Mouse (Mus musculus): Measurements from ENCODE around the gene Hmgb3. TPM values are rescaled to one million over a fixed set of nuclear protein-coding genes. Genes with fewer than 3 reads are reported as not detected.
A peak's percentile ranks its signal among the peaks of the same experiment; 100 is the strongest.

The Hmgb3 gene
- polyA plus RNA-seq, 1 experiment from 2014 or later: 622 TPM

DNA sequence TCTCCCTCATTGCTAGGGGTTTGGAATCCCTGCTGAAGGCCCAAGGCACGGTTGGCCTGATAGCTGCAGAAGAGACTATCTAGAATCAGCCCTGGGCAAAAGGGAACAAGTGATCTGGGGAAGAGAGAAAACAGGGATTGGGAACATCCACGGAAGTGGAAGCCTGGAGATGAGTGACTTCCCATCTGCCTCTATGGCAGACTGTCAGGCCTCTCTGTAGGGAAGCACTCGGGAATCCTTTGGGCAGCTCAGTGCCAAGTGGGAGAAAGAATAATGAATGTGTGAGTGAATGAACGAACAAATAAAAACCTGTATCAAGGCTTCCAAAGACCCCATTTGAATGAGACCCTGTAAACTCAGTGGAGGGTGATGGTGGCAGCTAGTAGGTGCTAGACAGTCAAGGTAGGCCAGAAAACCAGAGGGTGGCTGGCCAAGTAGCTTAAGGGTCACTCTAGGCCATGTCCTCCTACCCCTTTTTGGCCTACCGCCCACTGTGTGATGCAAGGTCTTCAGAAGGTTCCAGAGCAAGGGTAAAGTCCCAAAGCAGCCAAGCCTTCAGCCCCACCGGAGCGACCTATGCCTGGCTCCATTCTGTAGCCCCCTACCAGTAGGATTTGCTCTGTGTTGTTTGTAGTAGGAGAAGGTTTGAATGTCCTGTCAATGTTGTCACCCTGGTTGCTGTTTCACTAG is 14.8 kb upstream of the Hmgb3 start:
- Histone ChIP-seq H3K27me3 (ENCODE audit: insufficient read depth, poor library complexity, severe bottlenecking) (0 out of 2 replicates have a peak, but pooled peaks cover 3% of the 10 kb centered on the region), H3K27ac (no peak overlapping the region), H3K4me1 (replicated peaks) (no peaks in the 10 kb centered on the region), H3K4me3 (no peak overlapping the region), H3K9me3 (no peaks in the 10 kb centered on the region), H3K36me3 (no peaks in the 10 kb centered on the region)
- 75% methylated on average over 7 of the region's 7 CpGs for WGBS
- DNase-seq (ENCODE audit: low spot score): no peak

GRCm38 (mm10) chrX:71544731-71545130 is 11.0 kb upstream of the Hmgb3 start:
- no peaks in the 10 kb centered on the region for H3K4me1 ChIP-seq (replicated peaks)
- H3K9me3 ChIP-seq: no peaks in the 10 kb centered on the region
- H3K27ac ChIP-seq: no peak overlapping the region
- H3K27me3 ChIP-seq (ENCODE audit: insufficient read depth, poor library complexity, severe bottlenecking): no peaks in the 10 kb centered on the region
- DNase-seq (ENCODE audit: low spot score): no peak
- H3K36me3 ChIP-seq: no peaks in the 10 kb centered on the region
- WGBS: 68% methylated on average over 5 of the region's 5 CpGs
- H3K4me3 ChIP-seq: no peak overlapping the region

DNA sequence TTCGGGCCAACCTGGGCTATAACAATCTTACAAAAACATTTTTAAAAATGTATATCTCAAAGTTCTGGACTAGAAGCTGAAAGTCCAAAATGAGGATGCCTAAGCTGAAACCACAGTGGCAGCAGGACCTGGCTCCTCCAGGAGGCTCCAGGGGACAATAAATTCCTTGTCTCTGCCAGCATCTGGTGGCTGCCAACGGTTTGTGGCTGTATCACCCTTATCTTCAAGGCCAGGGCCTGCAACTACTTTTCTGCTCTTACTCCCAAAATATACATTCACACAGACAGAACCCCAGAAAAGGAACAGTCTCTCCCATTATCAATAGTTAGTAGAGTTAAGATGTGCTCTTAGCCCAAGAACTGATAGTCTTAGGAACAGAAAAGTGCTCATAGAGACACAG is 10.6 kb upstream of the Hmgb3 start:
- H3K4me1 ChIP-seq (replicated peaks): no peaks in the 10 kb centered on the region
- 79% methylated on average over 2 of the region's 2 CpGs for WGBS
- no peak for DNase-seq (ENCODE audit: low spot score)
- no peak overlapping the region for H3K4me3 ChIP-seq
- no peak overlapping the region for H3K27ac ChIP-seq
- no peaks in the 10 kb centered on the region for H3K27me3 ChIP-seq (ENCODE audit: insufficient read depth, poor library complexity, severe bottlenecking)
- no peaks in the 10 kb centered on the region for H3K9me3 ChIP-seq
- H3K36me3 ChIP-seq: no peaks in the 10 kb centered on the region

GRCm38 (mm10) chrX:71556115-71556941 is 610 bp downstream of the Hmgb3 start:
- H3K27me3 ChIP-seq (ENCODE audit: insufficient read depth, poor library complexity, severe bottlenecking): no peaks in the 10 kb centered on the region
- DNase-seq (ENCODE audit: low spot score): peak; percentile 41
- peak overlapping the region; percentile 77 for H3K4me3 ChIP-seq
- no peaks in the 10 kb centered on the region; the same call in 1 of the 2 replicates for H3K4me1 ChIP-seq (replicated peaks)
- peaks cover 24% of the 10 kb centered on the region for H3K36me3 ChIP-seq
- WGBS: 26% methylated on average over 88 of the region's 112 CpGs
- peaks cover 8% of the 10 kb centered on the region; the same call in 1 of the 2 replicates for H3K9me3 ChIP-seq
- H3K27ac ChIP-seq: peak overlapping the region; percentile 98

DNA sequence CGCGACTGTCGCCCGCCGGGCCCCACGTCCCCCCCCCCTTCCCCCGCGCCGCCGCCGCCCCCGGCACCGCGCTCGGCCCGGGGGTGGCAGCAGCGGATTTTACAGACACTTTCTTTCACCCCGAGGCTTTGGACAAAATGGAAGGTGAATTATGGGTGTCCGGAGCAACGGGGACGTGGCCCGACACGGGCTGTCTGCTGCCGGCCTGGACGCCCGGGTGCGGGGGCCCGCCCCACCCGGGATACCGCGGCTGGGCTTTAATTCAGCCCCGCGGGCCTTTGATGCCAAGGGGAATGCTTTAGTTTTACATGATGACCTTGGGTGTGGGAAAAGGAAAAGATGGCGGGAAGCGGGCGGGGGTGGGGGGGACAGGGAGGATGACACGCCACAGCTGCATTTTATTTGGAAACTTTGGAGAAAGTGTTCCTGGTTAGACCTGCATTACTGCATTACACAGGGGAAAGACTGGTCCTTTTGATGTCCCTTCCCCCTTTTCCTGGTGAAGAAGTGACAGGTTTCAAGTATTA is 1.3 kb downstream of the Hmgb3 start:
- Histone ChIP-seq H3K27me3 (ENCODE audit: insufficient read depth, poor library complexity, severe bottlenecking) (no peaks in the 10 kb centered on the region), H3K36me3 (peaks cover 31% of the 10 kb centered on the region), H3K9me3 (peaks cover 8% of the 10 kb centered on the region; the same call in 1 of the 2 replicates), H3K4me3 (peak overlapping the region; percentile 77), H3K4me1 (replicated peaks) (no peaks in the 10 kb centered on the region; the same call in 1 of the 2 replicates), H3K27ac (peak overlapping the region; percentile 98)
- DNase-seq (ENCODE audit: low spot score): peak; percentile 14
- 6% methylated on average over 33 of the region's 37 CpGs for WGBS

GRCm38 (mm10) chrX:71559336-71559735 is 3.6 kb downstream of the Hmgb3 start:
- no peaks in the 10 kb centered on the region for H3K27me3 ChIP-seq (ENCODE audit: insufficient read depth, poor library complexity, severe bottlenecking)
- H3K9me3 ChIP-seq: peaks cover 8% of the 10 kb centered on the region; the same call in 1 of the 2 replicates
- no peak for DNase-seq (ENCODE audit: low spot score)
- H3K27ac ChIP-seq: no peak overlapping the region
- 91% methylated on average over 2 of the region's 2 CpGs for WGBS
- H3K4me3 ChIP-seq: no peak overlapping the region
- H3K4me1 ChIP-seq (replicated peaks): no peaks in the 10 kb centered on the region; the same call in 1 of the 2 replicates
- peaks cover 35% of the 10 kb centered on the region for H3K36me3 ChIP-seq

GRCm38 (mm10) chrX:71560796-71561195 is 5.1 kb downstream of the Hmgb3 start:
- Histone ChIP-seq H3K27ac (no peak overlapping the region), H3K27me3 (ENCODE audit: insufficient read depth, poor library complexity, severe bottlenecking) (no peaks in the 10 kb centered on the region), H3K4me1 (replicated peaks) (no peaks in the 10 kb centered on the region), H3K9me3 (peaks cover 3% of the 10 kb centered on the region; the same call in 1 of the 2 replicates), H3K4me3 (no peak overlapping the region), H3K36me3 (peaks cover 35% of the 10 kb centered on the region)
- 95% methylated on average over 1 of the region's 1 CpGs for WGBS
- no peak for DNase-seq (ENCODE audit: low spot score)

DNA sequence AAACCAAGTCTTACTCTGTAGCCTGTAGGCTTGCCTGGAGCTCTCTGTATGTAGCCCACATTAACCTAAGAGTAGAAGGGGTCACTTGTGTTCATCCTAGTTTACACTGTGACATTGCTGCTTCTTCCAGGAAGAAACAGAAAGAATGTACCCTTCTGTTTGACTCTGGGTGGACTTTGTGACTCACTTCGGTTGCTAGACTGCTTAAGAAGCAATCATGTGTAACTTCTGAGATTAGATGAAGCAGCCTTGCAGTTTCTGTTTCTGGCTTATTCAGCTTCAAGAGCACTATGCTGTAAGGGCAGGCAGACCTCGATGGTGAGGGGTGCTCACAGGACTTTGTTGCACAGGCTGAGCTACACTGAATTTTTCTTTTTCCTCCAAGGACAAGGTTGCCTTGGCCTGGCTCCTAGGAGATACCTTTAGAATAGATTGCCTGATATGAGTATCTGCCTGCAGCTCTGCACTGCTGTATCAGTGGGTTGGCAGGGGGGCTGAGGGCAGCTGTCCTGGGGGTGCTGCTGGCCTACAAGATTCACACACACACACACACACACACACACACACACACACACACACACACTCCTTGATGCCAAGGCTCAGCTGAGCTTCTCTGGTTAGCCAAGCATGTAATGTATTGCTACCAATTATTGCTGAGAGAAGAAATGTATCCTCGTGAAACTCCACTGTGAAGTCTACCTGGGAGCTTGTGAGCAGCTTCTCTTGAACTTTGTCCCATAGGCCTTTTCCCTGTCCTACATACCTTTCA is 17.6 kb downstream of the Hmgb3 start:
- Histone ChIP-seq H3K4me1 (replicated peaks) (no peaks in the 10 kb centered on the region), H3K27me3 (ENCODE audit: insufficient read depth, poor library complexity, severe bottlenecking) (no peaks in the 10 kb centered on the region), H3K4me3 (no peak overlapping the region), H3K27ac (no peak overlapping the region), H3K36me3 (no peaks in the 10 kb centered on the region), H3K9me3 (no peaks in the 10 kb centered on the region)
- DNase-seq (ENCODE audit: low spot score): no peak
- 81% methylated on average over 3 of the region's 3 CpGs for WGBS

- H3K9me3 ChIP-seq: no peaks in the 10 kb centered on the region
- H3K27me3 ChIP-seq (ENCODE audit: insufficient read depth, poor library complexity, severe bottlenecking): no peaks in the 10 kb centered on the region
- H3K36me3 ChIP-seq: no peaks in the 10 kb centered on the region
- H3K4me1 ChIP-seq (replicated peaks): no peaks in the 10 kb centered on the region
- 60% methylated on average over 2 of the region's 2 CpGs for WGBS
- H3K27ac ChIP-seq: no peak overlapping the region
- DNase-seq (ENCODE audit: low spot score): no peak
- no peak overlapping the region for H3K4me3 ChIP-seq
These were observed 19.8 kb downstream of the Hmgb3 start for GRCm38 (mm10) chrX:71575550-71575949.

GRCm38 (mm10) chrX:71589181-71589580 is 33.5 kb downstream of the Hmgb3 start:
- no peaks in the 10 kb centered on the region for H3K36me3 ChIP-seq
- DNase-seq (ENCODE audit: low spot score): no peak
- no peak overlapping the region for H3K27ac ChIP-seq
- H3K9me3 ChIP-seq: no peaks in the 10 kb centered on the region
- no peaks in the 10 kb centered on the region for H3K27me3 ChIP-seq (ENCODE audit: insufficient read depth, poor library complexity, severe bottlenecking)
- no peak overlapping the region for H3K4me3 ChIP-seq
- no peaks in the 10 kb centered on the region for H3K4me1 ChIP-seq (replicated peaks)
- WGBS: 68% methylated on average over 1 of the region's 1 CpGs

DNA sequence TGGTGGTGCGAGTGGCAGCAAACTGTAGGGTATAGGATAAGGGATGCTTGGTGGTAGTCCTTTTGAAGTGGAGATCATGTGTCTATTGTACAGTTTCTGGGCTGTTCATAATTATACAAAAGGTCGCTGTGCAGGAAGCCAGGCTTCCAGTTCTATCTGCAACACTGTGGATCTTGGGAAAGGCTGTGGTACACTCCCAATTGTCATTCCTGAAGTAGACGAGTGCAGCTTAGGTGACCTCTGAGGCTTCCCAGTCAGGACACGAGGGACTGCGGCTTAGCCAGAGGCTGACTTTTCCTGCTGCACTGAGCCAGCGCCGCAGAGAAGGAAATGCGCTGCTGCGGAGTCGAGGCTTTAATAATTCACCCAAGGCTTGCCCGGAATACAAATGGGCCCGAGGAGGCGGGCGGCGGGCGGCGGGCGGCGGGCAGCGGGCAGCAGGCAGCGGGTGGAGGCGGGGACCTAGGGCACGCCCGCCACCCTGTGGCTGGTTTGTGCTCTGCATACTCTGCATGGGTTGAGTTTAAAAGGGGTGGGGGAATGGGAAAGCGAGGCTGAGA is 45.4 kb downstream of the Hmgb3 start:
- H3K36me3 ChIP-seq: no peaks in the 10 kb centered on the region
- peak; percentile 62 for DNase-seq (ENCODE audit: low spot score)

More for the DNA sequence above, 45.4 kb downstream of the Hmgb3 start:
- peak overlapping the region; percentile 46 for H3K4me3 ChIP-seq
- H3K27ac ChIP-seq: peak overlapping the region; percentile 50; the same call in 1 of the 2 replicates
- no peaks in the 10 kb centered on the region for H3K9me3 ChIP-seq
- WGBS: 15% methylated on average over 25 of the region's 25 CpGs
- H3K27me3 ChIP-seq (ENCODE audit: insufficient read depth, poor library complexity, severe bottlenecking): peaks cover 18% of the 10 kb centered on the region
- no peaks in the 10 kb centered on the region for H3K4me1 ChIP-seq (replicated peaks)
